Mouse (Mus musculus): ENCODE results near the gene Dysf. TPM values are rescaled to one million over a fixed set of nuclear protein-coding genes. Genes with fewer than 3 reads are reported as not detected.

Dysf gene
- polyA plus RNA-seq, 1 experiment from 2014 or later: 2.9 TPM

DNA sequence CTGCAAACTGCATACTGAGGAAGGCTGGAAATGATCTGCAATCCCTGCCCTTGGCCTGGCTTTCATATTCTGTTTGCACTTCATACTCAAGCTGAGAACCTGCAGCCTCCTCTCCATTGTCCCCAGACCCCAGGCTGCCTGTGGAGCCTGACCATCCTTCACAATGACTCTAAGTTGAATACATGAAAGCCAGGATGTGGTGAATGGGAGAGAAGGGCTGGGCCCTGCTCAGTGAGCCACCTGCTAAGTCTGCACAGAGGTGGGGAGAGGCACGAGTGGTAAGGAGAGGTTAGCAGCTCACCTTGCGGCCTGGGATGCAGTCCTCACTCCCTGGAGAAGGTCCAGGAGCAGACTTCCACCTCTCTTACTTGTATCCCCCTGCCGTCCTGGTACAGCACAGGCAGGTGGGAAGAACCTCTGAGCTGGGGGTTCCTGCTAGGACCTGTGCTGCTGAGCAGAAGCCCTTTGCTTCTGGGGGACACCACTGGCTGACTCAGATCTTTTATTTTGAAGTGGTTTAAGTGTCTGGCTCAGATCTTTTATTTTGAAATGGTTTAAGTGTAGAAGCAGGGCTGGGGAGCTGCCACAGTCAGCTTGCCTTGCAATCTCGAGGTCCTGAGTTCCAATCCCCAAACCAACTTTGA, 51.5 kb downstream of the Dysf start:
- DNase-seq (no peak), ATAC-seq (ENCODE audit: low FRiP score, low TSS enrichment) (no peak)
- H3K36me3 ChIP-seq (ENCODE audit: control insufficient read depth, insufficient read depth, low read length): no peaks in the 10 kb centered on the region
- H3K4me2 ChIP-seq (ENCODE audit: low read length): no peak overlapping the region
- no peaks in the 10 kb centered on the region for H3K27me3 ChIP-seq (ENCODE audit: control insufficient read depth, insufficient read depth, low read length)
- H3K4me3 ChIP-seq (replicated peaks; ENCODE audit: low read depth, low read length): no peak overlapping the region
- no peak overlapping the region for H3K9ac ChIP-seq (replicated peaks; ENCODE audit: low read length)
- no peak overlapping the region for H3K27ac ChIP-seq (replicated peaks; ENCODE audit: low read depth, low read length)
- WGBS: 51% methylated on average over 4 of the region's 4 CpGs
- H3K4me1 ChIP-seq (ENCODE audit: control insufficient read depth, insufficient read depth, low read length): no peaks in the 10 kb centered on the region
- H3K9me3 ChIP-seq (ENCODE audit: control insufficient read depth, low read length): no peaks in the 10 kb centered on the region

DNA sequence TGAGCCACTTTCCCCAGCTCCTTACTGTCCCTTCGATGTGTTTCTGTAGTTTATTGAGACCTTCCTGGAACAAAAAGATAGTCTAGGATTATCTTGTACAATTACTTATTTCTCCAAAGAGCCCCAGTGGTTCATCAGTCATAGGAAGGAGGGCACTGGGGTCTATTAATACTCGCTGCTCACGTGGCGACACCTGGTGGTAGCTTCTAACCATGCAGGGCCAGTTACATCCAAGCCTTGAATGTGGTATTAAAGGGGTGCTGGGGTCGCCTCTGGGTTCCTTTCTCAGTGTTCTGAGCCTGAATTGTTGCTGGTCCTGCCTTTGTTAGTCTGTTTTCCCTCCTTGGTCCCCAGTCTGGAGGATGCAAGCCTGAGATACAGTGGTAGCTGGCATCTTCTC, 52.9 kb downstream of the Dysf start:
- Histone ChIP-seq H3K4me1 (ENCODE audit: control insufficient read depth, insufficient read depth, low read length) (no peaks in the 10 kb centered on the region), H3K27ac (replicated peaks; ENCODE audit: low read depth, low read length) (no peak overlapping the region), H3K9me3 (ENCODE audit: control insufficient read depth, low read length) (no peaks in the 10 kb centered on the region), H3K27me3 (ENCODE audit: control insufficient read depth, insufficient read depth, low read length) (no peaks in the 10 kb centered on the region), H3K36me3 (ENCODE audit: control insufficient read depth, insufficient read depth, low read length) (no peaks in the 10 kb centered on the region), H3K9ac (replicated peaks; ENCODE audit: low read length) (no peak overlapping the region), H3K4me2 (ENCODE audit: low read length) (no peak overlapping the region), H3K4me3 (replicated peaks; ENCODE audit: low read depth, low read length) (no peak overlapping the region)
- ATAC-seq (ENCODE audit: low FRiP score, low TSS enrichment) (no peak), DNase-seq (peak; percentile 90)
- 7% methylated on average over 5 of the region's 5 CpGs for WGBS

DNA sequence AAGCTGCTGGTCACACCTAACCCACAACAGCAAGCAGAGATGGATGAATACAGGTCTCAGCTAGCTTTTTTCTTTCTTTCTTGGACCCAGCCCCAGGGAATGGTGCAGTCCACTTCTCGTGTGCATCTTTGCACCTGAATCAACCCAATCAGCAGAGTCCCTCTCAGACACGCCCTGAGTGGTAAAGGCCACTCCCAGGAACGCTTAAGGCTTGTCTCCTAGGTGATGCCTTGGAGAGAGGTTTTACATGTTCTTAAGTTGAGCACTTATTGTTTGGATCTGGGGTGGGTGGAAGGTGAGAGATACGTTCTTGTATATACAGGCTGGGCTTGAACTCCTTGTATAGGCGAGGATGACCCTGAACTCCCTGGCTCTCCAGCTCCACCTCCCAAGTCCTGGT, 54.2 kb downstream of the Dysf start:
- Histone ChIP-seq H3K4me1 (ENCODE audit: control insufficient read depth, insufficient read depth, low read length) (no peaks in the 10 kb centered on the region), H3K27me3 (ENCODE audit: control insufficient read depth, insufficient read depth, low read length) (no peaks in the 10 kb centered on the region), H3K36me3 (ENCODE audit: control insufficient read depth, insufficient read depth, low read length) (no peaks in the 10 kb centered on the region), H3K4me2 (ENCODE audit: low read length) (no peak overlapping the region), H3K27ac (replicated peaks; ENCODE audit: low read depth, low read length) (no peak overlapping the region), H3K4me3 (replicated peaks; ENCODE audit: low read depth, low read length) (no peak overlapping the region), H3K9me3 (ENCODE audit: control insufficient read depth, low read length) (no peaks in the 10 kb centered on the region), H3K9ac (replicated peaks; ENCODE audit: low read length) (no peak overlapping the region)
- ATAC-seq (ENCODE audit: low FRiP score, low TSS enrichment): no peak
- 74% methylated on average over 5 of the region's 5 CpGs for WGBS
- no peak for DNase-seq

DNA sequence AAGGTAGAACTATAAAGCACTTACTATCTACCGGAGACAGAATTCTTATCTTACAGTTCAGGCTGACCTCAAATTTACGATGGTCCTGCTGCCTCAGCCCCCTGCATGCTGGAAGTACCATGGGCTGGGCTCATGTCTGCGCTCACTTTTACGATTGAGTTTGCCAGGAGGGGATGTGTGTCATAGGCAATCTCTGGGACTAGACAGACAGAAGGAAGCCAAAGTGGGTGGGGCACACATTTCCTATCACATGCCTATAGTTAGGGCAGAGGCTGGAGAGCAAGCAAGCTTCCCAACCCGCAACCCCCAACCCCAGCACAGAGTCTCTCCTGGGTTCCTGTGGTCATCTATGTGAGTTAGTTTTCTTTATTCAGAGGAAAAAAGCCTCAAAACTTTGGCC, 59.8 kb downstream of the Dysf start:
- Histone ChIP-seq H3K4me3 (replicated peaks; ENCODE audit: low read depth, low read length) (no peak overlapping the region), H3K4me2 (ENCODE audit: low read length) (no peak overlapping the region), H3K27ac (replicated peaks; ENCODE audit: low read depth, low read length) (no peak overlapping the region), H3K9me3 (ENCODE audit: control insufficient read depth, low read length) (no peaks in the 10 kb centered on the region), H3K36me3 (ENCODE audit: control insufficient read depth, insufficient read depth, low read length) (no peaks in the 10 kb centered on the region), H3K4me1 (ENCODE audit: control insufficient read depth, insufficient read depth, low read length) (no peaks in the 10 kb centered on the region), H3K9ac (replicated peaks; ENCODE audit: low read length) (no peak overlapping the region), H3K27me3 (ENCODE audit: control insufficient read depth, insufficient read depth, low read length) (no peaks in the 10 kb centered on the region)
- WGBS: 94% methylated on average over 5 of the region's 5 CpGs
- DNase-seq: no peak
- no peak for ATAC-seq (ENCODE audit: low FRiP score, low TSS enrichment)

DNA sequence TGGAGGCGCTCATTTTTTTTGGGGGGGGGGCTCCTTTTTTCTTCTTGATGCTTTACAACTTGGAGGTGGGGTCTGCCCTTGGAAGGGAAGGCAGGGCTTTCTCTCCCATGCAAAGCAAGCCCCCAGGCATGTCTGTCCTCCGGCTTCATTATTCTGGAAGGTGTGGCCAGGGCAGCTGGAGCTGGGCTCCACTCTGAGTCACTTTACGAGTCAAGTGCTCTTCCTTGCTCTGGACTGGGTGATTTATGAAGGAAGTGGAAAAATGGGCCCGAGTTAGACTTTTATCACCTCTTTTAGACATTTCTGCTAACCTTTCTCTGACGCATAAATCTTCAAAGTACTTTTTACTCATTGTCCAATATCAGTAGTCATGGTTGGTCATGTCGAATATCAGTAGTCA, 61.9 kb downstream of the Dysf start:
- Histone ChIP-seq H3K9ac (replicated peaks; ENCODE audit: low read length) (no peak overlapping the region), H3K9me3 (ENCODE audit: control insufficient read depth, low read length) (no peaks in the 10 kb centered on the region), H3K4me2 (ENCODE audit: low read length) (no peak overlapping the region), H3K36me3 (ENCODE audit: control insufficient read depth, insufficient read depth, low read length) (no peaks in the 10 kb centered on the region), H3K27ac (replicated peaks; ENCODE audit: low read depth, low read length) (no peak overlapping the region), H3K27me3 (ENCODE audit: control insufficient read depth, insufficient read depth, low read length) (no peaks in the 10 kb centered on the region), H3K4me1 (ENCODE audit: control insufficient read depth, insufficient read depth, low read length) (no peaks in the 10 kb centered on the region), H3K4me3 (replicated peaks; ENCODE audit: low read depth, low read length) (no peak overlapping the region)
- 86% methylated on average over 6 of the region's 6 CpGs for WGBS
- no peak for ATAC-seq (ENCODE audit: low FRiP score, low TSS enrichment)
- no peak for DNase-seq

DNA sequence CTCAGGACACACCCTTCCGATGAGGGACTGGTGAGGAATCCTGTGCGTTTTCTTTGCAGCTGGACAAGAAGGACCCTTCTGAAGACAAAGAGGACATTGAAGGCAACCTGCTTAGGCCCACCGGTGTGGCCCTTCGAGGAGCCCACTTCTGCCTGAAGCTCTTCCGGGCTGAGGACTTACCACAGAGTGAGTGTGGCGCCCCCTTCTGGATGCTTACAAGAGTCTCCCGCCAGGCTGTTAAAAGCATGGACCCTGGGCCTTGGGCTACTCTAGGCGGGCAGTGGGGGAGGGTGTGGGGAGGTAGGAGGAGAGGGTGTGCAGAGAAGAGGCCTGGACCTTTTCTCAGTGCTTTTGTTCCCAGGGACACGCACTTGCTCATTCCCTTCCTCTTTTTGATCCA, 64.2 kb downstream of the Dysf start:
- Histone ChIP-seq H3K9ac (replicated peaks; ENCODE audit: low read length) (no peak overlapping the region), H3K36me3 (ENCODE audit: control insufficient read depth, insufficient read depth, low read length) (no peaks in the 10 kb centered on the region), H3K27me3 (ENCODE audit: control insufficient read depth, insufficient read depth, low read length) (no peaks in the 10 kb centered on the region), H3K4me3 (replicated peaks; ENCODE audit: low read depth, low read length) (no peak overlapping the region), H3K27ac (replicated peaks; ENCODE audit: low read depth, low read length) (no peak overlapping the region), H3K4me1 (ENCODE audit: control insufficient read depth, insufficient read depth, low read length) (no peaks in the 10 kb centered on the region), H3K4me2 (ENCODE audit: low read length) (no peak overlapping the region), H3K9me3 (ENCODE audit: control insufficient read depth, low read length) (no peaks in the 10 kb centered on the region)
- ATAC-seq (ENCODE audit: low FRiP score, low TSS enrichment) (no peak), DNase-seq (no peak)
- 67% methylated on average over 9 of the region's 9 CpGs for WGBS

DNA sequence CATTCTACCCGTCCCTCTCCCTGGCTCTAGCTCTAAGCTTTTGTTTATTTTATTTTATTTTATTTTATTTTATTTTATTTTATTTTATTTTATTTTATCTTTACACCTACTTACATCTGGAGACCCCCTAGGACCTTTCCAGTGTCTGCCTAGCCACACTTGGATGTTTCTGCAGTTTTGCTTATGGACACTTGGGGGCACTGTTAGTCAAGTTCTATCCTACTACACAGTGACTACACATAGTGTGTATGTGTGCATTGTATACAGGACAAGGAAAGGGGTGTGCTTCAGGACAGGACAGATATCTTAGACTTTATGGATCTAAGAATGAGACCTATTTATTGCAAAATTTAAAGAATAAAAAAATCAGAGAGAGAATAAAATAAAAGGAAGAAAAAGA, 69.8 kb downstream of the Dysf start:
- Histone ChIP-seq H3K9ac (replicated peaks; ENCODE audit: low read length) (no peak overlapping the region), H3K9me3 (ENCODE audit: control insufficient read depth, low read length) (no peaks in the 10 kb centered on the region), H3K4me1 (ENCODE audit: control insufficient read depth, insufficient read depth, low read length) (no peaks in the 10 kb centered on the region), H3K4me3 (replicated peaks; ENCODE audit: low read depth, low read length) (no peak overlapping the region), H3K27me3 (ENCODE audit: control insufficient read depth, insufficient read depth, low read length) (no peaks in the 10 kb centered on the region), H3K27ac (replicated peaks; ENCODE audit: low read depth, low read length) (no peak overlapping the region), H3K4me2 (ENCODE audit: low read length) (no peak overlapping the region), H3K36me3 (ENCODE audit: control insufficient read depth, insufficient read depth, low read length) (no peaks in the 10 kb centered on the region)
- ATAC-seq (ENCODE audit: low FRiP score, low TSS enrichment) (no peak), DNase-seq (peak; percentile 51)
- 69% methylated on average over 1 of the region's 1 CpGs for WGBS

DNA sequence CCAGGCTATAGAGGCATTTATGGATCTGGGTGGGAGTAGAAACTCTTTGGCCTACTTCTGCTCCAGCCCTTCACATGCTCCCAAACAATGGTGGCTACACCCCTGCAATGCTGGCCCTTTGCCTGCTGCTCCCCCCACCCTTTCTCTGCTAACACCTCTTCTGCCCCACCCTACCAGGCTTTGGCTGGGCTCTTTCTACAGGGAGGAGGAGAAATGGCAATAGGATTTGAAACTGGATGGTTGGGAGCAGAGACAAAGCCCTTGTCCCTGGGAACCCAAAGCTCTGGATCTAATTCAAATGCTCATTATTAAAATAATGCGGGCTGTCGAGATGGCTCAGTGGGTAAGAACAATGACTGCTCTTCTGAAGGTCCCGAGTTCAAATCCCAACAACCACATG, 72.2 kb downstream of the Dysf start:
- no peak for ATAC-seq (ENCODE audit: low FRiP score, low TSS enrichment)
- Histone ChIP-seq H3K9me3 (ENCODE audit: control insufficient read depth, low read length) (no peaks in the 10 kb centered on the region), H3K4me1 (ENCODE audit: control insufficient read depth, insufficient read depth, low read length) (no peaks in the 10 kb centered on the region), H3K36me3 (ENCODE audit: control insufficient read depth, insufficient read depth, low read length) (no peaks in the 10 kb centered on the region), H3K27me3 (ENCODE audit: control insufficient read depth, insufficient read depth, low read length) (no peaks in the 10 kb centered on the region), H3K9ac (replicated peaks; ENCODE audit: low read length) (no peak overlapping the region), H3K4me2 (ENCODE audit: low read length) (no peak overlapping the region), H3K27ac (replicated peaks; ENCODE audit: low read depth, low read length) (no peak overlapping the region), H3K4me3 (replicated peaks; ENCODE audit: low read depth, low read length) (no peak overlapping the region)
- WGBS: 52% methylated on average over 3 of the region's 3 CpGs
- DNase-seq: no peak

DNA sequence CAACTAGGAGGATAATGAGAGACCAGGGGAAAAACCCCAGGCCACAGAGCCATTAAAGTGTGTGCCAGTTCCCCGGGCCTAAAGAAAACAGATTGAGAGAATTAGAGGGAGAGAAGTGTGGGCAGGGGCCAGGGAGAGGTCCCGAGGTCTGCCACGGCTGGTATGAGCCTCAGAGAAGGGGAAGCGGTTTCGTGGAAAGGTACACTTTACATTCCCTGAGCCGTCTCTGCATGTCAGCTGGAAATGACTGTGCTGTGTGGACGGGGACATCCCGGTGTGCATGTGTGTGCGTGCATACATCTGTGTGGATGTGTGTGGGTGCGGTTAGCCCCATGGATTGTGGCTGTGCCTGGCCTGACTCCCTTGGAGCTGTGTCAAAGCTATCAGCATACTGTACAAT, 76.4 kb downstream of the Dysf start:
- H3K4me1 ChIP-seq (ENCODE audit: control insufficient read depth, insufficient read depth, low read length): no peaks in the 10 kb centered on the region
- H3K9me3 ChIP-seq (ENCODE audit: control insufficient read depth, low read length): no peaks in the 10 kb centered on the region
- ATAC-seq (ENCODE audit: low FRiP score, low TSS enrichment): no peak
- WGBS: 76% methylated on average over 10 of the region's 10 CpGs
- no peak for DNase-seq
- H3K36me3 ChIP-seq (ENCODE audit: control insufficient read depth, insufficient read depth, low read length): no peaks in the 10 kb centered on the region
- H3K9ac ChIP-seq (replicated peaks; ENCODE audit: low read length): no peak overlapping the region
- H3K4me3 ChIP-seq (replicated peaks; ENCODE audit: low read depth, low read length): no peak overlapping the region
- H3K27me3 ChIP-seq (ENCODE audit: control insufficient read depth, insufficient read depth, low read length): no peaks in the 10 kb centered on the region
- no peak overlapping the region for H3K27ac ChIP-seq (replicated peaks; ENCODE audit: low read depth, low read length)
- H3K4me2 ChIP-seq (ENCODE audit: low read length): no peak overlapping the region
